Mouse (Mus musculus): ENCODE data around the gene Ubac2.

GRCm38 (mm10) chr14:121958751-121959537 lies 80.5 kb downstream of the Ubac2 start:
- TF ChIP-seq TAL1 (IDR thresholded peaks at IDR 0.05; ENCODE audit: low read length) (no peak), GATA1 (IDR thresholded peaks at IDR 0.05; ENCODE audit: low read length) (no peak)
